Mouse (Mus musculus) heart, adult 18-20 months (tissue): ENCODE measurements around the gene Kcnk15. TPM values are rescaled to one million over a fixed set of nuclear protein-coding genes. Genes with fewer than 3 reads are reported as not detected.

Experiments
- DNase-seq, 2 experiments: peaks; one replicate each; pipeline ENCODE4 v3.0.0; 2021 to 2022; ENCODE audit warnings: mixed read lengths in 1 of 2
- total RNA-seq, 2 experiments: library from RNA; stranded (reverse); gene quantifications; 2 replicates each; pipeline ENCODE4 v1.2.3; 2021

The Kcnk15 gene
- total RNA-seq, 2 experiments from 2014 or later = not detected

- no peak for DNase-seq
These were observed 23.5 kb downstream of the Kcnk15 start for GRCm38 (mm10) chr2:163876830-163877498.

GRCm38 (mm10) chr2:163880891-163881290 is 27.4 kb downstream of the Kcnk15 start:
- DNase-seq = peak in 1 of 2 experiments; percentile 14

GRCm38 (mm10) chr2:163882859-163883652 is 29.6 kb downstream of the Kcnk15 start:
- DNase-seq = no peak

GRCm38 (mm10) chr2:163889411-163889810 is 36.0 kb downstream of the Kcnk15 start:
- peak in 1 of 2 experiments; percentile 24 for DNase-seq

- no peak for DNase-seq
These were observed 37.1 kb downstream of the Kcnk15 start for GRCm38 (mm10) chr2:163890586-163890985.

- DNase-seq = no peak
These were observed 37.8 kb downstream of the Kcnk15 start for GRCm38 (mm10) chr2:163891271-163891670.

- no peak for DNase-seq
These were observed 40.3 kb downstream of the Kcnk15 start for GRCm38 (mm10) chr2:163893446-163894370.

- DNase-seq = no peak
These were observed 41.7 kb downstream of the Kcnk15 start for GRCm38 (mm10) chr2:163895156-163895555.

GRCm38 (mm10) chr2:163897026-163897425 is 43.6 kb downstream of the Kcnk15 start:
- no peak for DNase-seq

GRCm38 (mm10) chr2:163897988-163898535 is 44.6 kb downstream of the Kcnk15 start:
- DNase-seq = no peak

GRCm38 (mm10) chr2:163899910-163900411 is 46.5 kb downstream of the Kcnk15 start:
- no peak for DNase-seq

- DNase-seq = peak; percentile 21 to 33
These were observed 47.6 kb downstream of the Kcnk15 start for GRCm38 (mm10) chr2:163901043-163901442.

- DNase-seq = no peak
These were observed 49.0 kb downstream of the Kcnk15 start for GRCm38 (mm10) chr2:163902448-163902847.

GRCm38 (mm10) chr2:163903461-163903860 is 50.0 kb downstream of the Kcnk15 start:
- peak; percentile 22 to 35 for DNase-seq

- no peak for DNase-seq
These were observed 50.9 kb downstream of the Kcnk15 start for GRCm38 (mm10) chr2:163904323-163904722.

- DNase-seq = no peak
These were observed 53.7 kb downstream of the Kcnk15 start for GRCm38 (mm10) chr2:163907131-163907530.

Other genes starting within 250 kb of the Kcnk15 start
- 100 to 1,000 TPM; 284 to 364 TPM for gene Serinc3, start 208.5 kb upstream of the Kcnk15 start, total RNA-seq
- gene Pkig, start 195.3 kb upstream of the Kcnk15 start, total RNA-seq = 100 to 1,000 TPM; 219 to 232 TPM
- gene Ada, start 103.4 kb upstream of the Kcnk15 start, total RNA-seq = 1 to 10 TPM; 1.1 to 1.3 TPM
- gene Ccn5, start 32.8 kb upstream of the Kcnk15 start, total RNA-seq = 1 to 10 TPM in 1 of 2 experiments, under 1 TPM in 1; 0.80 to 1.6 TPM
- 1 to 10 TPM; 2.0 to 2.2 TPM for gene Rims4, start 65.0 kb downstream of the Kcnk15 start, total RNA-seq
- gene Ywhab, start 141.3 kb downstream of the Kcnk15 start, total RNA-seq = 10 to 100 TPM; 75.9 to 82.7 TPM
- under 1 TPM; 0.57 to 0.62 TPM for gene Pabpc1l, start 171.8 kb downstream of the Kcnk15 start, total RNA-seq
- gene Stk4, start 216.7 kb downstream of the Kcnk15 start, total RNA-seq = 10 to 100 TPM; 12.9 to 20.0 TPM
- gene Tomm34, start 217.5 kb downstream of the Kcnk15 start, total RNA-seq = 10 to 100 TPM; 21.6 to 21.7 TPM